Mouse (Mus musculus) neural tube, embryonic 14.5 days (tissue): ENCODE data around the gene Mta3. TPM values are rescaled to one million over a fixed set of nuclear protein-coding genes. Genes with fewer than 3 reads are reported as not detected.
A peak's percentile ranks its signal among the peaks of the same experiment; 100 is the strongest.

Source experiments
- ATAC-seq: fragments of 200-750 bp; cut with Nextera tagmentation; 2 replicates; pipeline ENCODE4 v1.8.0; 2017; ENCODE audit warnings: low read depth, mild to moderate bottlenecking, moderate TSS enrichment, moderate library complexity
- H3K27ac ChIP-seq: fragments of 300-500 bp; sonication (generic); 2 replicates; pipeline ENCODE4 v1.5.1; 2014; ENCODE audit warnings: low read depth, mild to moderate bottlenecking, control low read depth, low read length, moderate library complexity, mixed read lengths
- H3K27me3 ChIP-seq: fragments of 300-500 bp; sonication (generic); 2 replicates; pipeline ENCODE4 v1.6.1; 2014; ENCODE audit warnings: low read length; ENCODE audit not compliant: control insufficient read depth, insufficient read depth
- H3K36me3 ChIP-seq: fragments of 300-500 bp; sonication (generic); 2 replicates; pipeline ENCODE4 v1.6.1; 2014; ENCODE audit warnings: low read length, mixed read lengths; ENCODE audit not compliant: control insufficient read depth, insufficient read depth
- H3K4me1 ChIP-seq: fragments of 300-500 bp; sonication (generic); 2 replicates; pipeline ENCODE4 v1.6.1; 2014; ENCODE audit warnings: low read length; ENCODE audit not compliant: control insufficient read depth, insufficient read depth
- H3K4me2 ChIP-seq: fragments of 300-500 bp; sonication (generic); 2 replicates; pipeline ENCODE4 v1.6.1; 2014; ENCODE audit warnings: mild to moderate bottlenecking, low read depth, low read length, control low read depth
- H3K4me3 ChIP-seq: fragments of 300-500 bp; sonication (generic); 2 replicates; pipeline ENCODE4 v1.5.1; 2014; ENCODE audit warnings: low read depth, low read length, control low read depth, mixed read lengths
- H3K9ac ChIP-seq: fragments of 300-500 bp; sonication (generic); replicated peaks from 2 replicates; pipeline ENCODE4 v1.6.1; 2014; ENCODE audit warnings: low read depth, mild to moderate bottlenecking, control low read depth, low read length, mixed read lengths
- H3K9me3 ChIP-seq: fragments of 300-500 bp; sonication (generic); 2 replicates; pipeline ENCODE4 v1.6.1; 2016; ENCODE audit warnings: low read length; ENCODE audit not compliant: control insufficient read depth
- WGBS: fragments of 180-500 bp; shearing (Covaris S2); extraction: QIAGEN DNeasy Blood & Tissue Kit; methylation state at CpG from one replicate; pipeline ENCODE4 v1.1.7; 2014; 5-methylcytosine and 5-hydroxymethylcytosine counted together
- polyA plus RNA-seq: library from polyadenylated mRNA; unstranded; fragments of >200 nt; fragmentation: Nextera tagmentation; extraction: Ambion mirVana; gene quantifications from 2 replicates; pipeline ENCODE4 v1.2.1, GENCODE M21; 2014

Gene Mta3
- polyA plus RNA-seq, result 35.0 and 36.8 TPM in 2 replicates

GRCm38 (mm10) chr17:83706116-83706593 lies at the start of gene Mta3:
TSS of gene Mta3 (plus strand) at chr17:83706163.
- H3K4me1 ChIP-seq, result peaks cover 4% of the 10 kb centered on the region
- H3K36me3 ChIP-seq, result no peaks in the 10 kb centered on the region
- under 1% methylated on average over 25 of the region's 56 CpGs for WGBS
- peak; percentile 71 for ATAC-seq
- peak within 1 kb of the TSS; percentile 88 for H3K27ac ChIP-seq
- peak within 1 kb of the TSS; percentile 60 for H3K4me2 ChIP-seq
- H3K27me3 ChIP-seq, result no peaks in the 10 kb centered on the region
- peak within 1 kb of the TSS; percentile 80 for H3K4me3 ChIP-seq
- H3K9ac ChIP-seq, result peak within 1 kb of the TSS; percentile 96
- no peaks in the 10 kb centered on the region for H3K9me3 ChIP-seq

DNA sequence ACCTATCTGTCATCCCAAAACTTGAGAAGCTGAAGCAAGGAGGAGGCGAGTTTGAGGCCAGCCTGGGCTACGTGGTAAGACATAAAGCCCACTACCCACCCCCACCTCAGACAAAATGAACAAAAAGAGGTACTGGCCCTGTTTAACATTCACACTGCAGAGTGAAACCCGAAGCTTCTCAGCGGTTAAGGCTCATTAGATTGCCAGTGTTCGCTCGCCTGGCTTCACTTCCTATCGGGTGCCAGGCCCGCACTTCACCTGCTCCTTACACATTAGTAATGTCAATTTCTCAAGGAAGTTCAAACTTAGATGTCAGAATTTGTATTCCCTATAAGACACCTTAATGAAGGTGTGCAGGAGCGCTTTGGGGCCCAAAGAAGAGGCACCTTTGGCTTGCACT lies 48.6 kb upstream of the Mta3 start:
- Histone ChIP-seq H3K9ac (no peak overlapping the region), H3K4me3 (no peak overlapping the region), H3K4me2 (no peak overlapping the region), H3K27ac (no peak overlapping the region), H3K27me3 (no peaks in the 10 kb centered on the region), H3K36me3 (no peaks in the 10 kb centered on the region), H3K9me3 (no peaks in the 10 kb centered on the region), H3K4me1 (no peaks in the 10 kb centered on the region)
- ATAC-seq, result no peak
- 79% methylated on average over 9 of the region's 9 CpGs for WGBS

GRCm38 (mm10) chr17:83658943-83659342 lies 47.0 kb upstream of the Mta3 start:
- WGBS, result 64% methylated on average over 1 of the region's 1 CpGs
- Histone ChIP-seq H3K4me1 (no peaks in the 10 kb centered on the region), H3K27ac (no peak overlapping the region), H3K4me2 (no peak overlapping the region), H3K36me3 (no peaks in the 10 kb centered on the region), H3K4me3 (no peak overlapping the region), H3K27me3 (no peaks in the 10 kb centered on the region), H3K9me3 (no peaks in the 10 kb centered on the region), H3K9ac (no peak overlapping the region)
- ATAC-seq, result no peak

- Histone ChIP-seq H3K27ac (no peak overlapping the region), H3K9me3 (no peaks in the 10 kb centered on the region), H3K27me3 (no peaks in the 10 kb centered on the region), H3K4me3 (no peak overlapping the region), H3K9ac (no peak overlapping the region), H3K4me1 (no peaks in the 10 kb centered on the region), H3K4me2 (no peak overlapping the region), H3K36me3 (no peaks in the 10 kb centered on the region)
- ATAC-seq, result no peak
- 43% methylated on average over 8 of the region's 8 CpGs for whole genome bisulfite sequencing
These were observed 41.2 kb upstream of the Mta3 start for GRCm38 (mm10) chr17:83664761-83665160.

- no peaks in the 10 kb centered on the region for H3K36me3 ChIP-seq
- WGBS, result 80% methylated on average over 13 of the region's 13 CpGs
- H3K4me1 ChIP-seq, result no peaks in the 10 kb centered on the region
- H3K9me3 ChIP-seq, result no peaks in the 10 kb centered on the region
- H3K27ac ChIP-seq, result no peak overlapping the region
- H3K27me3 ChIP-seq, result no peaks in the 10 kb centered on the region
- H3K9ac ChIP-seq, result no peak overlapping the region
- no peak overlapping the region for H3K4me2 ChIP-seq
- H3K4me3 ChIP-seq, result no peak overlapping the region
- ATAC-seq, result no peak
These were observed 39.2 kb upstream of the Mta3 start for GRCm38 (mm10) chr17:83666597-83667287.

DNA sequence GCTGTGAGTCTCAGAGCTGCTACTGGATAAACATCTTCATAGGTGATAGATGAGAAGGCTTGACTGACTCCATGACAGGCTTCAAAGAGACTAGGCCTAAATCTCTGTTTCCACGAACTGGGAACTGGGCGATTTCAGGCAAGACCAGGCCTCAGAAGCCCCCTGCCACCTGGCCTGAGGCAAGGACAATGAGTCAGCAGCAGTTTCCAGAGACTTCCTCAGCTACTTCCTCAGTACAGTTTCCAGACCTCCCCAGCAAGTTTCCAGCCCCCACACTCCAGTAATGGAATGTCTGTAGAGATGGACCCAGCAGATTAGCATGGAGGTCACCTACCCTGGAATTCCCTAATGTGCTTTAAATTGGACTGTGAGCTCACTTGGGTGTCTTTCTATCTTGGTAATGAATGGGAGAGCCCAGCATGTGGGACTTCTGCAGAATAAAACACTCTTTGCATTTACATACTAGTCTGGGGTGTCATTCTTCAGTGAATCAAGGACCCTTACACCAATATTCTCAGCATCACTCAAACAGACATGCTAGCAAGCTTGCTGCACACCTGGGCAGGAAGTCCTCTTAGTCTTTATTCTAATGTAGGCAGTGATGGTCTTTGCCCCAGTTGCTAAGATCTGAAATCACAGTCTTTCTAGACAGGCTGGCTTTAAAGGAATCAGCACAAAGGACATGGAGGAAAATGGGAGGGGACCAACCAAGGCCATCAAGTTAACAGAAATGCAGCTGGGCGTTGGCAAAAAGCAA lies 37.9 kb upstream of the Mta3 start:
- H3K9ac ChIP-seq, result no peak overlapping the region
- no peaks in the 10 kb centered on the region for H3K36me3 ChIP-seq
- 90% methylated on average over 3 of the region's 3 CpGs for WGBS
- ATAC-seq, result no peak
- no peak overlapping the region for H3K4me2 ChIP-seq
- no peaks in the 10 kb centered on the region for H3K27me3 ChIP-seq
- no peak overlapping the region for H3K27ac ChIP-seq
- H3K4me3 ChIP-seq, result no peak overlapping the region
- H3K4me1 ChIP-seq, result no peaks in the 10 kb centered on the region
- no peaks in the 10 kb centered on the region for H3K9me3 ChIP-seq

DNA sequence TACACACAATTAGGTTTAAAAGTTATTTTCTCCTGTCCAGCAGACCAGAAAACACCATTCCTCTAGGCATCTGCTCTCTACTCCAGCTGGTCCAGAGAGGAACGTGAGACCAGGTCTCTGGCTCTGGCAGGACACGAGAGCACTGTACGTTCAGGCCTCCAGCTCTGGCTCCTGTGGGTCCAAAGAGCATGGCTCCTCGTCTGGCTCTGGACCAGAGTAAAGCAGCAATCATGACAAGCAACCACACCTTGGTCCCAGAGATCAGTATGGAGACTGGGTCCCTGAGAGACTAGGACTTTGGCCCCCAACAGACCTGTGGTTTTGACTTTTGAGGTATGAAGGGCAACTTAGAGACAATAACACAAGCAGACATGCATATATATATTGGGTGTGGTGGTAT lies 33.3 kb upstream of the Mta3 start:
- Histone ChIP-seq H3K27me3 (no peaks in the 10 kb centered on the region), H3K9ac (no peak overlapping the region), H3K9me3 (no peaks in the 10 kb centered on the region), H3K36me3 (no peaks in the 10 kb centered on the region), H3K4me3 (no peak overlapping the region), H3K27ac (no peak overlapping the region), H3K4me1 (no peaks in the 10 kb centered on the region), H3K4me2 (no peak overlapping the region)
- ATAC-seq, result no peak
- WGBS, result 90% methylated on average over 4 of the region's 4 CpGs

GRCm38 (mm10) chr17:83677370-83677769 lies 28.6 kb upstream of the Mta3 start:
- Histone ChIP-seq H3K4me3 (no peak overlapping the region), H3K4me1 (no peaks in the 10 kb centered on the region), H3K27ac (no peak overlapping the region), H3K27me3 (no peaks in the 10 kb centered on the region), H3K9ac (no peak overlapping the region), H3K9me3 (no peaks in the 10 kb centered on the region), H3K4me2 (no peak overlapping the region), H3K36me3 (no peaks in the 10 kb centered on the region)
- 80% methylated on average over 1 of the region's 1 CpGs for WGBS
- ATAC-seq, result no peak

DNA sequence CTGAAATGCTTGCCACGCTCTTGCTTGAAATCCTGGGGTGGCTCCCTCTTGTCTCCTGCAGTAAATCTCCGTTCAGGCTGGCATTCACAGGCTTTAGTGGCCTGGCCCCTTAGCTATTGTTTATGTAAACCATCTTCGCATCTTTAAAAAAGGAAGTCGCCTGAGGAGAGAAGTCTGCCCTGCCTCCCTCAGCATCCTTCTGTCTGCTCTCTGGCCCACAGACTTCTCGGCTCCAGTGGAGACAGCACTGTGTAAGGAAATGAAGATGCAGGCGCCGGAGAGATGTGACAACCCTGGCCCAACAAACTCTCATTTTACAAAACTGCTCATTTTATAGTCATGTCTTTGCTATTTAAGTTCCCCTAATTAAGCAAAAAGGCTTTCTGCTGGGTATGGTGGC lies 24.0 kb upstream of the Mta3 start:
- H3K27ac ChIP-seq, result no peak overlapping the region
- H3K4me1 ChIP-seq, result no peaks in the 10 kb centered on the region
- H3K27me3 ChIP-seq, result no peaks in the 10 kb centered on the region
- no peak overlapping the region for H3K4me3 ChIP-seq
- H3K9ac ChIP-seq, result no peak overlapping the region
- no peaks in the 10 kb centered on the region for H3K9me3 ChIP-seq
- ATAC-seq, result no peak
- 38% methylated on average over 7 of the region's 7 CpGs for WGBS
- no peak overlapping the region for H3K4me2 ChIP-seq
- no peaks in the 10 kb centered on the region for H3K36me3 ChIP-seq
